Mouse (Mus musculus) liver, embryonic 14.5 days (tissue): ENCODE measurements around the gene Bmp8b.

ENCODE experiments used
- CTCF ChIP-seq: IDR thresholded peaks from 2 replicates; pipeline ENCODE4 v1.5.1; 2016; ENCODE audit warnings: antibody characterized with exemption, low read depth, control low read depth
- EP300 ChIP-seq: IDR thresholded peaks from 2 replicates; pipeline ENCODE4 v1.6.1; 2016; ENCODE audit warnings: antibody characterized with exemption, low read depth

DNA sequence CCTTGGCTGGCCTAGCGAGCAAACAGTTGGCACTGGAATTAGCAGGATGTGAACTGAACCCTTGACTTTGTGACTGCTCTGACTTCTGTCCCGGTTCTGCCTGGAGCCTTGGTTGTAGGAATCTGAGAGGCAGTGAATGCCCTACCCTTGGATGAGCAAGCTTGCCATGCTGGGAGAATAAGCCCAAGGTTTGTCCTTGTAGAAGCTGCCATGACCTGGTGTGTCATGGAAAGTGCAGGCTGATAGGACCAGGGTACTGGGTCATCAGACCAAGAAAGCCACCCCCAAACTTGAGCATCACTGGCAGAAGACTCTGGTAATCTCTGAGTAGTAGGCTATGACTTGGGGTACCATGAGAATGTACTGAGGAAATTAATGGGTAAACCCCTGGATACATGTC, 16.3 kb downstream of the Bmp8b start:
- TF ChIP-seq CTCF (no peak), EP300 (no peak)
